Mouse (Mus musculus) layer of hippocampus, adult 8-10 months (tissue): Measurements from ENCODE around the gene Gcgr. TPM values are rescaled to one million over a fixed set of nuclear protein-coding genes. Genes with fewer than 3 reads are reported as not detected.
"Not testable (repeated sequence)": the region's sequence is repeated elsewhere in the genome, so short reads cannot be mapped to it uniquely, and the experiment has no call there.

Source experiments
- DNase-seq, 2 experiments: peaks; one replicate each; pipeline ENCODE4 v3.0.0; 2022; ENCODE audit warnings: low spot score in 2 of 2
- total RNA-seq, 4 experiments: library from RNA; stranded (reverse); gene quantifications; 2 replicates each; pipeline ENCODE4 v1.2.4; 2022

The Gcgr gene
- total RNA-seq, 4 experiments from 2014 or later, result 0.25 TPM; not detected in 3

DNA sequence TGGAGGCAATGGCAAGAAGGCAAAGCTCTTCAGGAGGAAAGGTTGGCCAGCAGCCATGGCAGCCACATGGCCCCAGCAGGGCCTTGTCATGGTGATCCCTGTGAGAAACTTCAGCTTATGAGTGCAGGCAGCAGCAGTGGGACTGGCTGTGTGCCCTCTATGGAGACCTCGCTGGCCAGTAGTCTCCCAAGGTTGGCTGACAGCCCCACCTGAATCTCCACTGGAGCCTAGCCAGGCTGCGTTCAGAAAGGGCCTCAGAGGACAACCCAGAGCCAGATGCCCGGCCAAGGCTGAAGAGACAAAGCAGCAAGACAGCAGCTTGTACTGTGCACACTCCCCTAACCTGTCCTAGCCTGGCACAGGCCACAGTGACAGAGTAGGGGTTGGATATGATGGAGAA is 8.0 kb downstream of the Gcgr start:
- DNase-seq, result no peak

DNA sequence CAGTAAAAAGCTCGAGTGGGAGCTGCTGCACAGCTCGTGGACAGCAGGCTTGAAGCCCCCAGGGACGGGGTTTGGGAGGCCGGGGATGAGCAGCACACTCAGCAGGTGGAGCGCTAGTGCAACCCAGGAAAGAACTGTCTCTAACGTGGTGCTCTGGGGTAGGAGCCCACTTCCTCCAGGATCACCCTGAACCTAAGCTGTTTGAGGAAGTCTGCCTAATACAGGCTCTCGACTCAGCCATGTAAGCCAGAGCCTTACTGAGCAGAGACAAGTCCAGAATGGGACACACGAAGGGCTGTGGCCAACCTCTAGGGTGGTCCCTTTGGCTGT is 8.4 kb downstream of the Gcgr start:
- no peak for DNase-seq

DNA sequence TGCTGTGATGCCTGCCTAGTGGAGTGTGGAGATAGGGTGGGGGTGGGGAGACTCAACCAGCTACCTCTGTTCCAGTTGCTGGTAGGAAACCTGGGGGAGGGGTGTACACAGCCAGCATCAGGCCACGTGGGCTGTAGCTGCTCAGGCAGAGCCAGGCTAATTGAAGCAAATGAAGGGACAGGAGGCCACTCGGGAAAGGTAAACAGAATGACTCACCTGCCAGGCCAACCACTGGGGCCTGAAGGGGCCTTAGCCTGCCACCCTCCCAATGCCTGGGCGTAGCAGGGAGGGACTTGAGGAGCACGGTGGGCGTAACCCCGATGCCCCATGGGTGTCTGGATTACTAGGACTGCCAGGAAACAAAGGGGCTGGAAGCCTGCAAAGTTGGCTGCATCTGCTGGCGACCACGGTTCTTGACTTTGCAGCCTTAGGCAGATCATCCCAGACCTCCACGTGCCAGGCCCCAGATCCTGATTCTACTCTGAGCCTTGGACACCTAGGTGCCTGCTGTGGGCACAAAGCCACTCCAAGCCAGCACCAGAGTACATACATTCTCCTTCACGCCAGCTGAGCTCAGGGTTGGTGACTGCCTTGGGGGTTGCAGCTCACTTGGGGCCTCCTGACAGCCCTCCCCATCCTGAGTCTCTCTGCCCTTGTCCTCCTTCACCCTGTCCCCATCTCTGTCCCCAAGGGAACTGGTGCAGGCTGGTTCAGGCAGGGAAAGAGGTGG is 9.0 kb downstream of the Gcgr start:
- no peak for DNase-seq

DNA sequence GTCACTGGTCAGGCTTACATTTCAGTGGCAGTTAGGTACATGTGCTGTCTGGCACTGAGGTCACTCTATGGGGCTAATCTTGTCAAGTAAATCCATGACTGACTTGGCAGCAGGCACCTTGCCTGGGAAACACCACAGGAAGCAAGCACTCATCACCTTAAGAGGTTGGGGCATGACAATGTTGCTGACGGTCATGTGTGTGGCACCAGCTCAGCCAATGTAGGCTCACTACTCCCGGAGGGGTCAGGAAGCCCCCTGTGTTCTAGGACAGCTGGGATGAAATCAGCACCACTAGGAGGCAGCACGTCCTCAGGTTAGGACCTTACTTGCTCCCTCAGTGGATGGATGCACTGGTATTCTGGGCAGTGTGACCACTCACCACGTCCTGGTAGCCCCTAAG is 11.4 kb downstream of the Gcgr start:
- no peak for DNase-seq

DNA sequence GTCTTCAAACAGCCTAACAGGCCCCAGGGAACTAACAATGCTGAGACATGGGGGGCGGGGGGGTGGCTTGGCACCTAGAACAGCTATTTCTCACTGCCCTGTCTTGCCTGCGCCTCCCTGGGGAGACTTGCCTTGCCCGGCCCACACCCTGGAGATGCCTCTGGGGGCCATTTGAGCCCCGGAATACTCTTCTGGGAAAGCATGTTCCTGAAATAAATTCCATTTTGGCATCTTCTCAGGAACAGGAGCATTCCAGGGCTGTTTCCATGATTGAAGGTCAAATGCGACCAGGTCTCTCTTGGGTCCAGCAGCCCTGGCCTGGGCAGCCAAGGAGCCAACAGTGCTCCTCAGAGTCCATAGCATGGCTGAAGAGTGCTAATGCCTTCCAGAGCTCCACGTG is 11.9 kb downstream of the Gcgr start:
- DNase-seq, result no peak

DNA sequence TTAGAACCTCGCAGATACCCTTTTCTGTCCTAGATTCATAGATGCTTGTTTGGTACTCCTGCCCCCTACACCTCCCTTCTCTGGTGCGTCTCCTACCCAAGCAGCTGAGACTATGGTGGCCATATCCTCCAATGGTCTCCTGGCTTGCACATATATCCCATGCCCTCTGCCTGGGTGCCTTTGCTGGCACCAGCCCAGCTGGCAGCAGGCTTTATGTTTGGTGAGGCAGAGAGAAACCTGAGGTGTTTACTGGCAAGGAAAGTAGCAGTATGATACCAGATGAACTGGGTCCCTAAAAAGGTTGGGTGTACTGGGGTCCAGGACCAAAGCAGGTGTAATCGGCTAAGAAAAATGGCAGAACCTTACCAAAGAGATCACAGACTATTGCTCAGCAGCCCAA is 15.5 kb downstream of the Gcgr start:
- no peak for DNase-seq

DNA sequence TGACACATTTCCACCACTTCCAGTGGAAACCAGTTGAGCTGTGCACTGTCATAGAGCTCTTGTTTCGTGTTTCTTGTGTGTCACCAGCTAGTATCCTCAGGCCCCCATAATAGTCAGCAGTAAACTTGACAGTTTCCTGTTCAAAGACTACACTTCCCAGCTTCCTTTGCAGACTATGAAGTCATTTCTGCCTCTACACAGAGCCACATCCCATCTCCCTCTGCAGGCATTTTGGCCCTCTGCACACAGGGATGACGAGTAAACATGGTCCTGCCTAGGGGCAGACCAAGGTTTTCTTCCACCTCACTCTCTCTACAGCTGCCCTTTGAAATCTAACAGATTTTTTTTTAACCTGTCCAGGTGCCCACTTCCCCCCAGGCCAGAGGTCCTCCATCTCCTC is 17.0 kb downstream of the Gcgr start:
- no peak for DNase-seq

DNA sequence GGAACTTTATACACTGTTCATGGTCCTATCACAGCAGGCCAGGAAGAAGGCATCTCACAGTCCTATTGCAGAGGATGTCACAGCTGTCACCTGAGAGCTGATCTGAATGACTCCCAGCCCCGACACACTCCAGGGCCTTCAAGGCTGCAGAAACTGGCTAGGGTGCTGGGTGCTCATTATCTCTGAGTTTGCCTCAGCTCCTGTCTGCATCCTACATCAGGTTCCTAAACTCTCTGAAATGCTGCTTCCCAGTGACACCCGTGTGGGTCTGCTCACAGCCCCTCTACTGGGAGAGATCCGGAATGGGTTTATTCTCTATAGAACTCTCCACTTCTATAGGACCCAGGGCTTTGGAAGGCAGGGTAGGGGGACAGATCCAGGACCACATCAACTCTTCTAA is 17.7 kb downstream of the Gcgr start:
- no peak for DNase-seq

DNA sequence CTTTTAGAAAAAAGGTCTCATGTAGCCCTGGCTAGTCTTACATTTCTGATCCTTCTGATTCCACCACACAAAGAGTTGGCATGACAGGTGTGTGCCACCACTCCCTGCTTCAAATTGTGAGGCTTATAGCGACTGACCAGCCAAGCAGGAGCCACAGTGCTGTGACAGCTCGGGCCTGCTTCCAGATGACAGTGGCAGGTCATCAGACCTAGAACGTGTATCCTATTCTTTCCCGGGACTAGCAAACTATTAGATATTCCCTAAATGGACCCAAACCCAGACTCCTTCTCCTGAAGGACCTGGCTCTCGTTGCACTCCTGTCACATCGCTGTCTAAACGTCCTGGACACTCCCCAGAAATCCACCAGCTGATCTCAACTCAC is 18.3 kb downstream of the Gcgr start:
- DNase-seq, result no peak

DNA sequence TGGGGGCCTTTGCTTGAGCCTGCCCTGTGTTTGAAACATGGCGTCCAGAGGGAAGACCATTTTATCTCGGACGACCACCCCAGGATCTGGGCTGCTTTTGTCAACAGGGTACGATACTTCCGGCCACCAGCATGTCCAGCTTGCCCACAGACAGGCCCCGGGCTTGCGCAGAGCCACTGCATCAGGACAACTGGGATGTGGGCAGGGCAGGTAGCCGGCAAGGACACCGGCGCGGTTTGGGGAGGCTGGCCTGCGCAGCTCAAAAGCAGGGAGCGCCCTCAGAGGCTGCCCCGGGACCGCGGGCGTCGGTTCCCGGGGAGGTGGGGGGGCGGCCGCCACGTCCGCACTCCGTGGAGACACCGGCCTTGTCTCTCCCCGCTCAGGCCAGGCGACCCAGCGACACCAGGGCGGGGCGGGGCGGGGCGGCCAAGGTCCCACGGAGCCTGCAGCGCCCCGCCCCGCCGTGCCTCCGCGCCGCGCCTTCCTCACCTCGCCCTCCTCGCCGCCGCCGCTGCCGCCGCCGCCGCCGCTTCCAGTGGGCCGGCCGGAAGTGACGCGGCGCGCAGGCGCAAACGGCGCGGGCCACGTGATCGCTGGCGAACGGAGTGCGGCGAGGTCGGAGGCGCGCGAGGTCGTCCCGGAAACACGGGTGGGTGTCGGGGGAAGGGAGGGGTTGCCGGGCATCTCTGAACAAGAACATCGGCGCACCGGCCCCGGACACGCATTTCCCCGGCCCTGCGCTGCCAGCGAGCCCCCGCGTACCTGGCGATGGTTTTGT is 18.9 kb downstream of the Gcgr start, which contains the start of gene Mcrip1:
Gene Mcrip1 (minus strand): TSS at position 560 of the 778 bp plus-strand sequence.
- DNase-seq, result peak; percentile 84 to 87

DNA sequence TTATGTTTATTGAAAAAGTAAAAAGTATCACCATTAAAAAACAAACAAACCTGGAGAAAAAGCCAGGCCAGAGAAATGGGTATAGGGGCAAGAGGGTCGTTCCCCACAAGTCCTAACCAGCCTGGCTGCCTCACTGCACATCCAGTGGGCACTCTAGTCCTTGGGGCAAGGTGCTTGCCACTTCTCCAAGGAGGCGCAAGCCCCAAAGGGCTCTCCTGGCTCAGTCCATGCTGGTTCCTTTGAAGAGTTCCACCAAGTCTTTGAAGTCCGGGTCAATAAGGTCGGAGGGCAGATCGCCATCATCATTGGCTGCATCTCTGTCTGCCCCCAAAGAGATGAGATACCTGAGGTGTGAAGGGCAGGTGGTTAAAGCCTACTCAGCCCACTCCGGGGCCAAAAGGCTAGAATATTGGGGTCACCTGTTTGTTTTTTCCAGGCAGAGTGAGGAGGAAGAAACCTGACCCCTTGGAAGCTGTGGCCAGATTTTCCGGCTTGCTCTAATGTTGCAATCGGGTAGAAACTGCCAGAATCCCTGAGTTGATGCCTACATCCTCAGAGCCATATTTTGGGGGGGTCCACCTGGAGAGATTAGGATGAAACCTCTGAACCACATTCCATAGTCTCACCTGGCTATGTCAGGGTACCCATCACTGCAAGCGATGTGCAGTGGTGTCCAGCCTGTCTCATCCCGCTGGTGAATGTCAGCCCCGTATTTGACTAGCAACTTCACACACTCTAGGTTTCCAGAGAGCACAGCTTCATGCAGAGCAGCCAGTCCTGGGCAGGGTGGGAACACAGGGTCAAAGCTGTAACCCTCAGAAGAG is 19.7 kb downstream of the Gcgr start:
- DNase-seq, result no peak

DNA sequence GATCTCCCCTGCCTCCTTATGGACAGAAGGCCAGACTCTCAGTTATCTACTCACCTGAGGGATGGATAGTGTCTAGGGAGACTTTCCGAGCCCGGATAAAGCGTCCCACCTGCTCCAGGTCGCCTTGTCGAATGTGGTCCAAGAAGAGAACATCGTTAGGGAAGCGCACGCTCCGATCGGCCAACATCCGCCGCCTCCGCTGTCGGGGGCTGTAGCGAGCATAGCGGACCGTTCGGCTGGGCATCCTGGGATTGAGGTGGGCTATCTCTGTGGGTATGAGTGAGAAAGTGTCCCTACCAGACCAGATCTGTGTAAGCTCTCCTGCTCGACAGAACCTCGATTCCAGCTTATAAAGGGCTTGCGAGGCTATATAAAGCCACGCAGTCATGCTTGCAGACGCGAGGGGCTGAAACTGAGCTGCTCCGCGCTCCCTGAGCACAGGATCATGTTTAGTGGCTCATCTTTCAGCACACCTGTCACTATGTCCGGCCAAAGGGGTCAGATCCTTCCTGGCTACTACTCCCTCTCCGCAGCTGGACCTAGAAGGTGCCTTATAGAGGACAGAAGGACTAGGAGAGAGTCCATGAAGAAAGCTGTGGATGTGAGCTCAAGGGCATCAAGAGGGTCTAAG is 20.4 kb downstream of the Gcgr start, which contains the start of gene Ppp1r27:
Gene Ppp1r27 (minus strand): TSS at position 323 of the 631 bp plus-strand sequence.
- no peak for DNase-seq

DNA sequence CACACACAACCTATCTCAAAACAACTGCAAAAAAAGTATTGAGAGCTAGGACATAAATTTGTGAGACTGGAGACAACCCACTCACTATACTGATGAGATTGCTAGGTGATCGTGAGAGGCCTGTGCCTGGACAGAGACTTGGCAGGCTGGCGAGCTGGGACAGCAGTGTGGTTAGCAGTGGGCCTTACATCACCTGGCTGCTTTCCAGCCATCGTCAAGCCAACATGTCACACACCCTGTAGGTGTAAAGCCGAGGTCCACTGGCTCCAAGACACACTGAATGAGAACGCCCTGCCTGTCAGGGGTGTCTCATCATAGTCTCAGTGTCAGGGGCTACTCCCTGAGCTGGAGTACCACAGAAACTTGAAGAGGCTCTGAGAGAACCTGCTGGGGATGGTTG is 22.2 kb downstream of the Gcgr start:
- no peak for DNase-seq

DNA sequence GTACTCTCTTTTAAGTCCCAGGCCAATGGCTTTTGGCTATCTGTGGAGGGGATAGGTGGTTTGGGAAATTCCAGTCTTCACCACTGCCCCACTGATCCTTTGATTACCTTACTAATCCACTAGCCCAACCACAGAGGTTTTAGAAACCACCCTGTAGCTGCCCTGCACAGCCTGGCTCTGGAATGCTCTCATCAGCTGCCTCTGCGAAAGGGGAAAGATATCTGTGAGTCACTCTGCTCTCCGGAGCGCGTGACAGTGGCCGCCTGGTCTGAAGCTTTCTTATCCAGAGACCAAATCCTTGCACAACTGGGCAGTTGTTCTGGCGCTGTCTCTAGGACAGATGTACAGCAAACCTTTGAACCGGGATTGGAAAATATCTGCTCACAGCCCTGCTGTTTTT is 24.3 kb downstream of the Gcgr start:
- DNase-seq, result no peak

DNA sequence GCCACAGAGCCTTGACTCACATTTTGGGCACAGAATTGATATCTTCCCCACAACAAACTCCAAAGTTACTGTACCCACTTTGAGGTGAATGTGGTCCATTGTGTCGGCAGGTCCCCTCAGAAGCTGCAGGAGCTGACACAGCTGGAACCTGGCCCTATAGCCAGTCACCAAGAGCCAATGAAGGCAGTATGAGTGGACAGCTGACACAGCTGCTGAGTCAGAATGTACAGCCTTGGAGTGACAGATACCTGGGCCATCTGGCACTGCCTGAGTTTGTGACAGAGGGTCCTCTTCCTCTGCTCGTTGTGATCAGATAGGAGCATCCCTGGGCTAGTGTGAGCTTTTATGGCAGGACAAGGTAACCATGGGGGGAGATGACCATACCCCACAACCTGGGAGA is 24.8 kb downstream of the Gcgr start:
- DNase-seq, result no peak

DNA sequence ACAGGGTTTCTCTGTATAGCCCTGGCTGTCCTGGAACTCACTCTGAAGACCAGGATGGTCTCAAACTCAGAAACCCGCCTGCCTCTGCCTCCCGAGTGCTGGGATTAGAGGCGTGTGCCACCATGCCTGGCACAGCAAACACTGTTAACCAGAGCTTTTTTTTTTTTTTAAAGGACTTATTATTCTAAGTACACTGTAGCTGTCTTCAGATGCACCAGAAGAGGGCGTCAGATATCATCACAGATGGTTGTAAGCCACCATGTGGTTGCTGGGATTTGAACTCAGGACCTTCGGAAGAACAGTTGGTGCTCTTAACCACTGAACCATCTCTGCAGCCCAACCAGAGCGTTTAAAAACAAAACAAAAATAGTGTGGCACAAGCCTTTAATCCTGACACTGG is 28.3 kb downstream of the Gcgr start:
- not testable (repeated sequence) for DNase-seq

DNA sequence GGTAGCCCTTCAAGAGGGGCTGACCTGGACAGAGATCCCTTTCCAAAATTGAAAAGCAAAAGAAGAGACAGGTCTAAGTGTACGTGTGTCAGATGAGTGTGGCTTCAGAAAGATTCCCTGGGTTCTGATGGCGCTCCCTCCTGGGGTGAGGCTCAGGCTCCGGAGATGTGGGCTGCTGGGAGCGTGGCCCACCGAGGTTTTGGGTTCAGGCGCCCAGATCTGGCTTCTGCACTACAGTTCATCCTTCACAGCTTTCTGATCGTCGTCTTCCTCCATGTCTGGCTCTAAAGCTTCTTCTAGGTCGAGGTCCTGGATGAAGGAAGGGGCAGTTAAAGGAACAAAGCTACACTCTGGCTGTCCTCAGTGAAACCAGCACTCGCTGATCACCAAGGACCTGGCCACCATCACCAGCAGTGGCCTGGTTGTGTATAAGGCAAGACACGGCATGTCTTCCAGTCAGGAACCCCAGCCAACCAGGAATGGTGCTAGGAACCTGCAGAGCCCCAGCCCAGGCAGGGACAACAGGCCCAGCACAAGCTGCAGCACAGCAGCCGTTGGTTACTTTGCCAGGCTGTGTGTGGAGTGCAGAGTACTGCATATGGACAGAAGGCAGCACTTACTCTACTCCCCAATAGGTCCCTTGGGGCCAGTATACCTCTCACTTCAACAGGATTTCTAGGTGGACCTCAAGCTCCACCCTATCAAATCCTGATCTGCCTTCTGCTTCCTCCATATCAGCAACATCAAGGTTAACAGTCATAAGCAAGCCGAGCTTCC is 30.6 kb downstream of the Gcgr start:
- DNase-seq, result no peak

DNA sequence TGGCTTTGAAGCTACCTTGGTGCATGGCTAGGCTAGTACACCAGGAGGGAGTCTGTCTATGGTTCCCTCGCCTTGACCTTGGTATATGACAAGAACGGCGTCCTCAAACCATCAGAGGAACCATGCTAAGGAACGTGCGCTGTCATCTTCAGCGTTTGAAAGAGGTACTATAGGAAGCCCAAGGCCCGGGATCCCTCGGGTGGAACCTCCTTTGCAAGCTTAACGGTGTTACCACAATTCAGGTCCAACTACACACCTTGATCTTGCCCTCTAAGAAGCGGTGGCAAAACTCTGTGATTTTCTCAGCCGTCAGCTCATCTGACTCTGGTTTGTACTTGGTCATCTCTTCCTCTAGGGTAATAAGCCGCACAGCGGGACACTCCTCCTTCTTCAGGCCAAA is 32.5 kb downstream of the Gcgr start:
- no peak for DNase-seq

DNA sequence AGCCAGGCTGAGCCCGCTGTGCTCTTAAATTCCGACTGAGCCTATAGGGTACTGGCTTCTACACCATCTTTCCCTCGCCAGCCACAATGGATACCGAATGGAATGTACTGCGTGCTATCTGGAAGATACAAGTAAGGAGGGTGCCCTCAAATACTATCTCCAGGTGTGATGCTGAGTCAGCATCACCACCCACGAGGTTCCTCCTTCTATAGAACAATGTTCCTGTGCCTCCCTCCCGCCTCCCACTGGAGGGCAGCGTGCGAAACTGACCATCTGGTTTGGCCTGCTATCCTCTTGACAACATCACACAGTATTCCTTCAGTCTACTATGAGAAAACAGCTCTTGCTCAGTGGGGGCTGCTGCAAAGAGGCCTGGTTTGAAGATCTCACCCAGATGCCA is 34.6 kb downstream of the Gcgr start:
- DNase-seq, result no peak

DNA sequence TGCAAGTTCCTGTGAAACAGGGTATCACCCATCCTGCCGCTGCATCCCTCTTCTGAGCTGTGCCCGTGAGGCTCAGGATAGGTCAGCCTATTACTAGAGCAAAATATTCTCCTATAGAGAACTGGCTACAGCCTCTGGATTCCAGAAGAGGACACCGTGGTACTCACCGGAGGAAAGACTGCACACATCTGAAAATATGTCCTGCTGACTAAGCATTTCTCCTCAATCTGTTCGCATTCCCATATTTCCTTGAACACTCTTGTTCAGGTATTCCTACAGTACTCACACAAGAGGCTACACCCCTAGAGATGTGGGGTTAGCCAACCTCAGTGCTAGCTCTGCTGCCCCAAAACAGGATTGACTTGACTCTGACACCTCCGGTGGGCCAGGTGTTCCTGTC is 37.8 kb downstream of the Gcgr start:
- DNase-seq, result no peak

DNA sequence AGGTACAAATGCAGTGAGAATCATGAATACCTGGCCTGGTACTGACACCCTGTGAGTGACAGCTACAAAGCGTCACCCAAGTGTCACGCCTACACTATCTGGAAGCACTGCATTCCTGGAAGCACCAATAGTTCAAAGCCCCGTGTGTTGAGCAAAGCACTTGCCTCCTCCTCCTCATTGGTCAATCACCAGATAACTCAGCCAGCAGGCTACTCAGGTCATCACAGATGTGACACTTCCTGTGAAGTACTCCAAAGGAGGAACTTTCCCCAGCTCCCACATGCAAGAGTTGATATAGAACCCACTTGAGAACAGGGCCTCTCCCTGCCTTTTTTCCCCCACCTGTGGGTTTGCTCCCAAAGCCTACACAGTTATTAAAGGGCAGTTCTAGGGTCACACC is 40.6 kb downstream of the Gcgr start:
- no peak for DNase-seq
